Mouse (Mus musculus) B cell, adult 2 months (primary cell): ENCODE measurements around the gene 0610010F05Rik.
"Not testable (repeated sequence)": the region's sequence is repeated elsewhere in the genome, so short reads cannot be mapped to it uniquely, and the experiment has no call there.

Source experiments
- DNase-seq, 2 experiments: peaks; one replicate each; pipeline ENCODE4 v3.0.0; 2022

The 0610010F05Rik gene

DNA sequence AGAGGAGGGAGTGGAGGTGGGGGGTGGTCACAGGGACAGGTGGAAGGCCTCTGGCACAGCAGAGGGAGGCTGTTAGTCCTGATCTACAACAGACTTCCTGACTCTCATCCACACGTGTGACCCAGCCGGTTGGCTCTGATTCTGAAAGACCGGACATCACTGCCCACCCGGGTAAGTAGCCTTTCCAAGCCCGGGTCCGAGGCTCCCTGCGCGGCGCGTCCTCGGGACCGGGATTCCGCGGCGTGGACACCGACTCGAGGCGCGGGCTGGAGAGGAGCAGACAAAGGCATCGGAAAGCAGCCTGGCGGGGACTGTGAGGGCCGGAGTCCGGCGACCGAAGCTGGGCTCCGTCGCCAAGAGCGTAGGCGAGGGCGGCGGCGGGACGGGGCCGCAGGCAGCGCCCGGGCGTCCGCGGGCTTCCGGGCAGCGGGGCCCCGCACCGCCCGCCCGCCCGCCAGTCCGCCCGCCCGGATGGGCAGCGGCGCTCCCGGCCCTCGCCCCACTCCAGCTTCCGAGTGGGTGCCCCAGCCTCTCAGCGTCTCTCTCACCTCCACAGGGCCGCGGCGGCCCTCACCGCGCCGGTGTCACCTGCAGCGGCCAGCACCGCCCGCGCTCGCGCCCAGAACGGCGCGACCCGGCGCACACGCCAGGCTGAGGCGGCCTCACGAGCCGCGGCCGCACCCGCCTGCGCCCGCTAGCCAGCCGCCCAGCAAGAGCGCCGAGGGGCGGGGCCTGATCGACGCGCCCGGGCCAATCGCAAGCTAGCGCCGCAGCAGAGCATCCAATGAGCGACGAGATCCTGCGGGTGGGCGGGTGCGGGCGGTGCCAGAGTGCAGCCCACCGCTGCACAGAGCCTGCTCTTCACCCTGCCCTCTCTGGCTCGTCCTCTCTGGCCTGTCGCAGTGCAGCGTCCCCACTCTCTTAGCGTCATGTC lies at the start of gene 0610010F05Rik:
0610010F05Rik (minus strand) TSS at position 695 of the 934 bp plus-strand sequence.
- DNase-seq = peak; percentile 77 to 81

DNA sequence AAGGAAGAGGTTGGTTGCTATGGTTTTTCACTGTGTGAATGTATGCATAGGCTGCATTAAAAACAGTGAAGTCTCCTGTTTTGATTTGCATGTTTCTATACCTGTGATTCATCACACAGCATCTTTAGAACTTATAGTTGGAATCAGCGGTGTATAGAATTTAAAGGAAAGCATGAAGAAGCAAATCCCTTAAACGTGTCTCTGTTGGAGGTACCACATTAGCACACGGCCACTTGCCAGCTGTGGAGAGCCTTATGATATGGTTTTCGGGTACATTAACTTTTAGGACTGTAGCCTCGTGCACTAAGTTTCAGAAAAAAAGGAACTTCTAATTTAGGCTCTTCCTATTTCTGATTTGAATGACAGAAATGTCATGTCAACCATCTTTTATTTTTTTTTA lies 49.1 kb upstream of the 0610010F05Rik start:
- DNase-seq = peak; percentile 28 to 41

DNA sequence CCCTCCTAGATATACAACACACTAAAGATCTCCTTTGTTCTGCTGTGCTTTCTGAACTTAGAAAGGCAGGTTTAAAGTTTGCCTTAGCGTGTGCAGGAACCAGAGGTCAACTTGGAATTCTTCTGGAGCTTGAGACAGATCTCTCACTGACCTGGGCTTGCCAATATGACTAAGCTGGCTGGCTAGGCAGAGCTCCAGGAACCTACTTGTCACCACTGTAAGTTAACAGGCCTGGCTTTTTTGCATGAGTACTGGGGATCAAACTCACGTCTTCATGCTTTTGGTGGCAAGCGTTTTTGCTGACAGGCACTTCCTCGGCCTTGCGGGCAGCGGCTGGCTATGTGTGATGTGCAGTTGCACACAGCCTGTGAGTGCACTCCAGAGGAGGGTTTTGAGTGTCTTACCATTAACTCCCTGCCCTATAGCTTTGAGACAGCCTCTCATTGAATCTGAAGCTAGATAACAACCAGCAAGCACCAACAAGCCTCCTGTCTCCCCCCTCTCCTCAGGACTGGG lies 47.1 kb upstream of the 0610010F05Rik start:
- DNase-seq = no peak

DNA sequence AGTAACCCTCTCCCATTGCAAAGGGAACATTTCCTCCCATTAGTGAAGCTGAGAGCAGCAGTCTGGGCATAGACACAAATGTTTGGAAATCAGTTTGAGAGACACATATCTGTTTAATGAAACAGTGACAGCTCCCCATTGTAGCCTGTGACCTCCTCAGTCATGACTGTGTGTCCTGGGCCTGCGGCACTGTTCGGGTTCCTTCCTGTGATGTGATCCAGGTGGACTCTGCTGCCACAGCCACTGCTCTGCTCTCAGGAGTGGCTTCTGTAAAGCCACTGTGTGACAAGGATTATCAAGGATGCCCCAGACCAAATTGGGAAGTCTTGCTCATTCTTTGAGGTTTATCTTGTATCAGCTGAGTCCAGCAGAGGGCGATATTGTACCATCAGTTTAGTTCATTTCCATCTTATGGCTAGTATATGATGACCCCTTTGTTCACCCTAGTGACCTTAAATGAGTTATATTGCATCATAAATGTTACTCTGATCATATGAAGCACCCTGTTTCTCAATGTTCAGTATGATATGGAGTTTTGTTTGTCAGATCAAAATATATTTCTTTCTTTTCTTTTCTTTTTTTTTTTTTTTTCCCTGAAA lies 45.7 kb upstream of the 0610010F05Rik start:
- peak; percentile 82 to 83 for DNase-seq

DNA sequence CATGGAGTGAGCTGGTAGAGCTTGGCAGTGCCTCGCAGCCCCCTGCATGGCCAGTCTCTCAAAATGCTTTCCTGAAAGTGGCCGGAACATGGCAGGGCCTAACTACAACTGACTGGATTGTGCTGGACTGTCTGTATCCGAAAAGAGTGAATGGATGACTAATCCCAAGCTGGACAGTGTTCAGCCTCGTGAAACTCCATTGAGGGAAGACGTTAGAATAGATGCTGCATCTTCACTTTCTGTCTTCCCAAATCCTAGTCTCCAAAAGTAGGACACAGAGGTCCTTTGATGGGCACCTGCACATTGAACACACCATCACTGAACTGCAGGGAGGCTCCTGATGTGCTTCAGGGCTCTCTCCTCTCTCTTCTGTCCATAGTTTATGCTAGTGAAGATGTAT lies 42.7 kb upstream of the 0610010F05Rik start:
- DNase-seq = no peak

DNA sequence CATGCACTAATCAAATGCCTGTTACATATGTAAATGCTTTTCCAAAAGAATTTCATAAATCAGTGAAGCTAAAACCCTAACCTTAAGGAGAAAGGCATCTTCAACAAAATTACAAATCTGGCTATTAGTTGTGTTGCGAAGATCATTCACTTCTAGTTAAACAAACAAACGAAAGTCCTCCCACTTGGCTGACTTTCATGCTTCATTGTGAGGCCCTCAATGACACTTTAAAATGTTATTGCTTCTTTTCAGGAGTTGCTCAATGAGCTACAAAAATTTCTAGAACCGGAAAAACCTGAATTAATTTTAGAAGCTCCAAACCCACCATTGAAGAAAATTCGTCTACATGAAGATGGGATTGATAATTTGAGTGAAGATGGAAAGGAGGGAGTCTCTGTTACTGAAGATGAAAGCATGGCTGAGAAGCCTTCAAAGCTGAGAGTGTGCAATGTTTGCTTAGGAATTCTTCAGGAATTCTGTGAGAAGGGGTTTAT lies 38.9 kb upstream of the 0610010F05Rik start:
- no peak for DNase-seq

DNA sequence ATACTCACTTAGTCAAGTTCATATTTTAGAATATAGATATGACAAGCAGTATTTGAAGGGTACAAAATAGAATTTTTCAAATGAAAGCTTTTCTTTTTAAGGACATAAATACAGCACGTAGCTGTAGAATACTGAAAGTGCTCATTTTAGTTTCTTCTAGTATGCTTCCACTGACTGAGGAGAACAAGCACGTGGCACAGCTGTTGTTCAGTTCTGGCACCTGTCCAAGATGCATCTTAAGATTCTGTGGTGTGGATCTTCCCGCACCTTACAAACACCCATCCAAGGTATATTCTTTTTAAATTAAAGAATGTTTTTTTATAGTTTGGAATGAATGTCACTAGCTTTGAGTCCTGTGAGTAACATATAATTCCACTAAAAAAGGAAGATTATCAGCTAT lies 33.7 kb upstream of the 0610010F05Rik start:
- no peak for DNase-seq

DNA sequence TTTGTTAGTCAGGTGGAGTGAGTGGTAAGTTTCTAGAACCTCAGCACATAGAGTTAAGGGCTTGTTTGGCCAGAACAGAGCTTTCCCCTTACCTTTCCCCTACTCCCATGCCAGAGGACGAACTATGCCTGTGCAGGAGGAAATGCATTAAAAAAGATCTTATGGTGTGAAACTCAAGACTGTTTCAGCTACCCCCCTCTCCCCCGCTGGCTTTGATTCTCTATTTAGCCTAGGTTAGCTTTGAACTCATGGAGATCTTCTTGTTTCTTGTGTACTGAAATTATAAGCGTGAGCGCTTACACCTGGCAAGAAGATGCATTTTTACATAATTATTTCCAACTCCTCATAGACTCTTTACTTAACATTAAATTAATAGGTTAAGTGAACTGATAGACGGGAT lies 33.1 kb upstream of the 0610010F05Rik start:
- DNase-seq = no peak

DNA sequence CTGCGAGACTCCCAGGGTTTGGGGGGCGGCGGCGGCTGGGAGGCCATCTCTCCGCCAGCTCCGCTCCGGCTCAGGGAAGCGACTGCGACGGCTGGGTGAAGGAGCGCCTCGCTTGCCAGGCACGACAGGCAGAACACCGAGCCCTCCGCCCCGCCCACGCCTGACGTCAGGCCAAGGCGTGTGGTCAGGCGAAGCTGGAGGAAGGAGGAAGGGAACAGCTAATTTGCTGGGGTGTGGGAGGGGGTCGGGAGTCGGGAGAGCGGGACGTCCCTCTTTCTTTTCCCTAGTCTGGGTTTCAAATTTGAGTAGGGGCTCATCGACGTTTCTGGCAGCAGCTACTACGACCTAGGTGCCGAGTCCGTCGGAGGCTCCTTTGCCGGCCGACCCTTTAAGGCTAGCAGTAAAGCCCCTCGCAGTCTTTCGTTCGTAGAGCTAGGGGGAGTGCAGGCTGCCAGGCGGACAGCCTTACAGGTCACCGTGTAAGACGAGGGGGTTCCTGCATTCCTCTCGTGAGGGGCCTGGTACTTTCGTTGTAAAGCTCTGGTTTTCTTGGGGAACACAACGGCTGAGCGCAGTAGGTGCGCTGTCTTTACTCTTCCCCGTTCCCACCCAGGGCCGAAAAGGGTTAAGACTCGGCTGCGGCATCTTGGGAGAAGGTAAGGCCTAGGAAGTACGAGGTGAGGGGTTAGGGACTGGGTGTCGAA lies 32.5 kb upstream of the 0610010F05Rik start, which contains the start of gene Pex13:
Pex13 (minus strand) TSS at position 162 of the 704 bp plus-strand sequence.
- DNase-seq = peak; percentile 87 to 90

DNA sequence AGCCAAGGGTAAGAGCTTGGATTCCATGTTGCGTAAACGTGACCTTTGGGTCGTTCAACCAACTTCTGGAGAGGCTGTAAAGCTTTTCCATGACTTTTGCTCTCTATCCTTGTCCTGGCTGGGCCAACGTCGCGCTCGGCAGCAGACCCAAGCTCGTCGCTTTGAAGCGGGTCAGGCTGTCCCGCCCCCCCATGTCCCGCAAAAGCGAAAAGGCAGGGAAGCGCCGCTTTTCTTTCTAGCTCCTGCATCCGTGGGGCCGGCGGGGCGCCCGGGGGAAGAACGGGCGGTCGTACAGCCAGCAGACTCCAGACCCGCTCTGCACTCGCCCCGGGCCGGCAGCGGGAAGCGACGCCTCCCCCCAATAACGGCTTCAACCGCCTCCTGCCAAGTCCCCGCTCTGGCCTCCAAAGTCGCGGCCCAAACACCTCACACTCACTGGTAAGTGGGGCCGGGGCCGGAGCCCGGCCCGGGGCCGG lies 31.9 kb upstream of the 0610010F05Rik start, which contains the start of gene Pus10:
Pus10 (plus strand) TSS at position 364 of the 476 bp plus-strand sequence.
- DNase-seq = no peak

DNA sequence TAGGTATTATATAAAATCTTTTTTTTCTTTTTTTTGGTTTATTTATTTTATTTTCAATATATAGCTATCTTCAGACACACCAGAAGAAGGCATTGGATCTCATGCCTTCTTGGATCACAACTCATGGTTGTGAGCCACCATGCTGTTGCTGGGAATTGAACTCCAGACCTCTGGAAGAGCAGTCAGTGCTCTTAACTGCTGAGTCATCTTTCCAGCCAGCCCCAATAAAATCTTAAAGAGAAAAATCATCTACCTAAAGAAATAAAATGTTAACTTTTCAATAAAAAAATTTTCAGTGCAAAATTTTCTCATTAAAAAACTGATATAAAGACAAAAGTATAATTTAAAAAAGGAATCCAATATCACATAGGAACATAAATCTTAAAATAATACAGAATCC lies 30.8 kb upstream of the 0610010F05Rik start:
- DNase-seq = no peak

DNA sequence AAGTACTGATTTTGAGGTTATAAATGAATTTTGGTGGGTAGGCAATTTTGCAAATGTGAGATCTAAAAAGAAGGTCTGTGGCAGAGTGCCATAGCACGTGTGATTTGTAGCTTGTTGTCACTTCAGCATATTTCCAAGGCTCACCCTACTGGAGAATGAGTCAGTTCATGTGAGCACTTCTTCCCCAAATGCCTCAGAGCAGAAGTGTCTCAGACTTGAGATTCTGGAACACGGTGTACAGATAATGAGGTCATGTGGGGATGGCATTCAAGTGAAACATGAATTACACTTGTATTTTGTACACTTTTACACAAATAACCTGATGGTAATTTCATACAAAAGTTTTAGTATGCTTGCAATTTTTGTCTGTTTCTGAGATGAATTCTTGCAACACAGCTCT lies 24.4 kb upstream of the 0610010F05Rik start:
- DNase-seq = no peak

DNA sequence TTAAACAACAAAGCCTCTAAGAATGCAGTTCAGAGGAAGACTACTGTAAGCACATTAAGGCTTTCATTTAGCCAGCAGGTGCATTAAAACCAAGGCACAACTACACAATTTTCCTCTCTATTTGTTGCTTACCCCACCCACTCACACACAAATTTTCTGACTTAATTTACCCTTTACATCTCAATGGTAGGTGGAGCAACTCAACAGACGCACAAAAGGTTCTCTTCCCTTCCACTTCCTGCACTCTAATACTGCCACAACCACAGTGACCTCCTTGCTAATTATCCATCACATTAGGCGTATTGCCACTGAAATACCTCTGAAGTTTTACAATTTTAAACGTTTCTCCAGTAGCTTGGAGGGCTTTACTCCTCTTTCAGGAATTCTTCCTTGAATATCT lies 20.2 kb upstream of the 0610010F05Rik start:
- no peak for DNase-seq

DNA sequence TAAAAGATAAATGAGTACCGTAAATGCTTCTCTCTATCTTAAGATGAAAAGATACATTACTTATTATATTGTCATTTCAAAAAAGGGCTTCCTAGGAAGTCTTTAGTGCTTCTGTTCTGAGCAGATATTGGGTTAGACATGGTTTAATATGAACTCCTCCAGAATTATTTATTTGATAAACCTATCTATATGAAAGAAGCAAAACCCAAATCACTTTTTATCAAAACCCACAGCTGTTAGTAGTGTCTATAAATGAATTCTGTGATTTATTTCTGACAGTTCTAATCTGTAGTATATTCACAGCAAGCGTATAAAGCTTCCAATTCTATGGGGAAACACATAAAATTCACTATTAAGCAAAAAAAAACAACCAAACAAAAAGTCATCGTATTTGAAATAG lies 14.4 kb upstream of the 0610010F05Rik start:
- no peak for DNase-seq

DNA sequence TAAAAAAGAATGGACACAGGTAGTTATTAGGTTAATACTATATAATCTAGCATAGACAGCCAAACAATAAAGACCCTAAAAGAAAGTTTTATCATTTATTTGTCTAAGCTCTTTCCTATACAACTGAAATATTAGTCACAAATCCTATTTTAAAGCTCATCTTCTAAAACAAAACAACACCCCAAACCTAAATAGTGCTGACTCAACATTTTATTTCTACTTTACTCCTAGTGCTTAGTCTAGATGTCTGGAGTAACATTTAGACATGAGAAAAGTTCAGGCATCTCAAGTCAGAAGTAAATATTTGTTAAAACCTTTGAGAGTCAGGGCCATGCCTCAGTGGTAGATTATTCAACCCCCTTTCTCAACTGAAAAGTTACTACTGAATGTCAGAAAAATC lies 14.0 kb upstream of the 0610010F05Rik start:
- no peak for DNase-seq

DNA sequence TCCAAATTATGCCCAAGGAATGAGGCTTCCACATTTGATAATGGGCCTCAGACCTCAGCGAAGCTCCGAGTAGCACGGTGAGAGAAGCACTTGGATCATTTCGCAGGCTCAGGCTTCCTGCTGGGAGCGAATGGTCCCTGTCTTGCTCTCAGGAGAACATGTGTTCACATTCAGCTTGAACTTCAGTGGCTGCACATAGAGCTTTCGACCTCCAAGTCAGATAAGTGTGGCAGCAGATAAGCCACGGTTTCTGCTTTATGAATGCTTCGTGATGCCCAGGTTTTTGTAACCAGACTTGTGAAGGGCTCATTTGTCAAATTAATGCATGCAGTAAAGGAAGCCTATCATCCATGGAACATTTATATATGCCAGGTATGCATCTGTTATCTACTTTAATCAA lies 1.1 kb upstream of the 0610010F05Rik start:
- DNase-seq = no peak

DNA sequence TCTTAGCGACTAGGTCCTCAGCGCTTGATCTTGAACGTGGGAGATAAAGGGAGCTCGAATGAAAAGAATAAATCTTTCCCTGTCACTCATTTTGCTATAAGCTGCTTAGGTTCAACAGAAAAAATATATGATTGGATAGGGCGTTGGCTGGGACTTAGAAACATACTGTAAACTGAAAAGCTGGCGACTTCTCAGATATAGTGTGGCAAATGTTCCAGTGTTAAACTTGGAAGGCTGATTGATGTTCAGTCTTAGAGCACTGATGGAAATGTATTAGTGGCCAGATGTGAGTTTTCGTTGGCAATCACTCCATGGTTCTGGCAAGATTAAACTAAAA lies 408 bp upstream of the 0610010F05Rik start:
- no peak for DNase-seq

DNA sequence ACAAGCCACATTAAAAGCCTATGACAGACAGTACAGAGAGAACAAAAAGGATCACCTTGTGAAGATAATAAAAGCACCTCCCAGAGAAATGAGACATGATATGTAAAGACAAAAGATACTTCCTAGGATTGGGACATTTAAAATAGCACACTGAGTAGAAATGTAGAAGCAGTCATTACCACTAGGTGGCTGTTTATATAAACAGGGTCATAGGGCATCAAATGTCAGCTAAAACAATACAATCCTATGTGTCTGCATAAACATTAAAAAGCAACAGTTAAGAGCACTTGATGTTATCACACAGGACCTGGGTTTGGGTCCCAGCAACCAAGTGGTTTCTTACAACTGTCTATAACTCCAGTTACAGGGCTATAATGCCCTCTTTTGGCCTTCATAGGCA lies 2.8 kb downstream of the 0610010F05Rik start:
- no peak for DNase-seq

DNA sequence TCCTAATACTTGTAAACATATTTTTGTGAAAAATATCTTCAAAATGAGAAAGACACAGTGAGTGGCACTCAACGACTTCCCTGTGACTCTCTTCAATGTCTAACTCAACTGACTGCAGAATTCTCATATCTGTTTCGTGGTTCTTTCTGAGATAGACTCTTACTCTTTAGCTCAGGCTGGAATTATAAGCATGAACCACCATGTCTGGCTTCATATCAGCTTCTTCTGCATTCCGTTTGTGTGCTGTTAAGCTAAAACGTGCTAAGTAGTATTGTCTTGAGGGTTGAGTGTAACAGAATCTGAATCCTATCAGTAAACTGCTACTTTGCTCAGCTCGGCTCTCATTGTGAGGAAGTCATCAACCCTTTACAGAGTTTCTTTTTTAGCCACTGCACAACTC lies 14.4 kb downstream of the 0610010F05Rik start:
- no peak for DNase-seq

DNA sequence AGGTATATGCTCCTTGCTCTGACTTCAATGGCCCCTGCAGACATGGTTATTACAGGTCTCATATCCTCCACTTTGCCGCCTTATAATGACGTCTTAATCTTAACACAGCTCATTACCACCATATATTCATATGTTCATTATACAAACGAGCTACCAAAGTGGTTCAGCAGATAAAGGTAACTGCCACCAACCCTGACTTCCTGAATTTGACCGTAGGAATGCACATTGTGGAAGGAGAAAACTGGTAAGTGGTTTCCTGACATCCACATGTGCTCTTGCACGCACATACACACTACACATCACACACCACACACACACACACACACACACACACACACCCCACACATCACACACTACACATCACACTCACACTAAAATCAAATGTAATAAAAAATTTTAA lies 18.9 kb downstream of the 0610010F05Rik start:
- DNase-seq = no peak

DNA sequence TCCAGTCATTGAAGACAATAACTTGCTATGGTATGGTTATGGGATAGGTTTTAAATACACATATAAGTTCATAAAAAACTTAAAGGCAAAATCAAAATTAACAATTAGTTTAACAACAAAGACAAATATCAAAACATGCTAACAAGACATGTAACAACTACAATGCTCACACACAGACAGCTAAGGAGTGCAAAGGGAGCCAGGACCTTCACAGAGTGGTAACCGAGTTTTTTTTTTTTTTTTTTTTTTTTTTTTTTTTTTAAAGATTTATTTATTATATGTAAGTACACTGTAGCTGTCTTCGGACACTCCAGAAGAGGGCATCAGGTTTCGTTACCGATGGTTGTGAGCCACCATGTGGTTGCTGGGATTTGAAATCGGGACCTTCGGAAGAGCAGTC lies 26.1 kb downstream of the 0610010F05Rik start:
- DNase-seq = not testable (repeated sequence)

DNA sequence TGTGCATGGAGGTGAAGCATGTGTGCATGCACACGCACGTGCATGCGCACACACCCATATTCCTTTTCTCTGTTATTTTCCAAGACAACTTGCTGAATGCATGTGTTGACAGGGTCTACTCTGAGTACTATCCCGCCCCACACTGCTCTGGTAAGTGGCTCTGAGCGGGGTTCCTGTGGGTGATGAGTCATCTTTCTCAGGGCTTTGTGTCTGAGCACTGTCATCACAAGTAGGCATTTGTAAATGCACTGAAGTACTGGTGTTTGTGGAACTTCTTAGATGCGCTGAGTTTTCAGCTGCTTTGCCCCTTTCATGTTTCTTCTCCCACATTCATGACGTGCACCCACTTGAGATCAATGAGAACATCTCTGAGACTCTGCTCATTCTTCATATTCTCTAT lies 63.3 kb downstream of the 0610010F05Rik start:
- no peak for DNase-seq

DNA sequence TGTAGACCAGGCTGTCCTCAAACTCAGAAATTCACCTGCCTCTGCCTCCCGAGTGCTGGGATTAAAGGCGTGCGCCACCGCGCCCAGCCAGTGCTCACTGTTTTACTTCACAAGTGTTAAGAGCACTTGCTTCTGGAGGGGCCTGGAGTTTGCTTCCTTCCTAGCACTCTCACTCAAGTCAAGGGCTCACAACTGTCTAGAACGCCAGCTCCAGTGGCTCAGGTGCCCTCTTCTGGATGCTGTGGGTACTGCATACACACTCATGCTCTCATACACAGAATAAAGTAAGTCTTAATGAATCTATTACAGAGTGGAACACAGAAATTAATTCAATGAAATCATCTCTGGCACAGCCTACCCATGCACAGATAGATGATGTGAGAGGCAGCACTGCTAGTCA lies 67.7 kb downstream of the 0610010F05Rik start:
- DNase-seq = peak; percentile 78 to 79
